Mouse (Mus musculus) CD4-positive, CD25-positive, alpha-beta regulatory T cell, adult 2 months (primary cell): ENCODE measurements at regions not wholly inside any gene's neighbourhood (a gene's known extent, or its start where the extent isn't known, plus 50 kb on each side); places are given as distances from the start of the nearest gene placed in this dataset.
A peak's percentile ranks its signal among the peaks of the same experiment; 100 is the strongest.

ENCODE experiments used
- DNase-seq: peaks from one replicate; pipeline ENCODE4 v3.0.0-alpha.2; 2012; ENCODE audit warnings: low read depth, low spot score

- DNase-seq: peak; percentile 36
These were observed 62.6 kb downstream of the Mcfd2 start for GRCm38 (mm10) chr17:87202958-87203720.

- DNase-seq: peak; percentile 49
These were observed 63.2 kb downstream of the Mcfd2 start for GRCm38 (mm10) chr17:87202490-87202889.

- no peak for DNase-seq
These were observed 65.0 kb downstream of the Mcfd2 start for GRCm38 (mm10) chr17:87200721-87201242.

GRCm38 (mm10) chr17:87200134-87200533, 65.6 kb downstream of the Mcfd2 start:
- DNase-seq: no peak

GRCm38 (mm10) chr17:87199134-87199533, 66.6 kb downstream of the Mcfd2 start:
- no peak for DNase-seq

GRCm38 (mm10) chr17:87197434-87197833, 68.3 kb downstream of the Mcfd2 start:
- DNase-seq: no peak

- no peak for DNase-seq
These were observed 71.1 kb downstream of the Mcfd2 start for GRCm38 (mm10) chr17:87194639-87195038.

GRCm38 (mm10) chr17:87193482-87193881, 72.3 kb downstream of the Mcfd2 start:
- DNase-seq: no peak

- no peak for DNase-seq
These were observed 76.1 kb downstream of the Mcfd2 start for GRCm38 (mm10) chr17:87189670-87190069.
